Mouse (Mus musculus) forebrain, embryonic 11.5 days (tissue): ENCODE measurements around the gene Hist1h2bb. TPM values are rescaled to one million over a fixed set of nuclear protein-coding genes. Genes with fewer than 3 reads are reported as not detected.
"Not testable (repeated sequence)": the region's sequence is repeated elsewhere in the genome, so short reads cannot be mapped to it uniquely, and the experiment has no call there.

Experiments used
- ATAC-seq: fragments of 200-750 bp; cut with Nextera tagmentation; replicated peaks from 2 replicates; pipeline ENCODE4 v1.8.0; 2017; ENCODE audit warnings: moderate TSS enrichment; ENCODE audit not compliant: low FRiP score
- DNase-seq: peaks from one replicate; pipeline ENCODE4 v3.0.0-alpha.2; 2017; ENCODE audit warnings: low spot score
- H3K27ac ChIP-seq: fragments of 300-500 bp; sonication (generic); 2 replicates; pipeline ENCODE4 v1.5.1; 2014; ENCODE audit warnings: low read depth, low read length
- H3K27me3 ChIP-seq: fragments of 300-500 bp; sonication (generic); 2 replicates; pipeline ENCODE4 v1.6.1; 2014; ENCODE audit warnings: mild to moderate bottlenecking, low read length, mixed read lengths; ENCODE audit not compliant: control insufficient read depth, insufficient read depth
- H3K36me3 ChIP-seq: fragments of 300-500 bp; sonication (generic); 2 replicates; pipeline ENCODE4 v1.6.1; 2014; ENCODE audit warnings: mild to moderate bottlenecking, low read length, moderate library complexity, mixed read lengths; ENCODE audit not compliant: control insufficient read depth, insufficient read depth
- H3K4me1 ChIP-seq: fragments of 300-500 bp; sonication (generic); replicated peaks from 2 replicates; pipeline ENCODE4 v1.6.1; 2014; ENCODE audit warnings: low read length, mixed read lengths; ENCODE audit not compliant: control insufficient read depth, insufficient read depth
- H3K4me2 ChIP-seq: fragments of 300-500 bp; sonication (generic); 2 replicates; pipeline ENCODE4 v1.6.1; 2014; ENCODE audit warnings: low read depth, mild to moderate bottlenecking, low read length, moderate library complexity, mixed read lengths; ENCODE audit not compliant: severe bottlenecking
- H3K4me3 ChIP-seq: fragments of 300-500 bp; sonication (generic); 2 replicates; pipeline ENCODE4 v1.5.1; 2014; ENCODE audit warnings: low read depth, low read length
- H3K9ac ChIP-seq: fragments of 300-500 bp; sonication (generic); 2 replicates; pipeline ENCODE4 v1.6.1; 2014; ENCODE audit warnings: low read length
- H3K9me3 ChIP-seq: fragments of 300-500 bp; sonication (generic); 2 replicates; pipeline ENCODE4 v1.6.1; 2016; ENCODE audit warnings: low read length, mixed read lengths; ENCODE audit not compliant: control insufficient read depth
- WGBS: fragments of 180-500 bp; shearing (Covaris S2); extraction: QIAGEN DNeasy Blood & Tissue Kit; methylation state at CpG from one replicate; pipeline ENCODE4 v1.1.7; 2014; 5-methylcytosine and 5-hydroxymethylcytosine counted together
- polyA plus RNA-seq: library from polyadenylated mRNA; unstranded; fragments of >200 nt; fragmentation: Nextera tagmentation; extraction: Ambion mirVana; gene quantifications from 2 replicates; pipeline ENCODE4 v1.2.1, GENCODE M21; 2014

Hist1h2bb gene
- polyA plus RNA-seq, 1 experiment from 2014 or later = 2.6 TPM

DNA sequence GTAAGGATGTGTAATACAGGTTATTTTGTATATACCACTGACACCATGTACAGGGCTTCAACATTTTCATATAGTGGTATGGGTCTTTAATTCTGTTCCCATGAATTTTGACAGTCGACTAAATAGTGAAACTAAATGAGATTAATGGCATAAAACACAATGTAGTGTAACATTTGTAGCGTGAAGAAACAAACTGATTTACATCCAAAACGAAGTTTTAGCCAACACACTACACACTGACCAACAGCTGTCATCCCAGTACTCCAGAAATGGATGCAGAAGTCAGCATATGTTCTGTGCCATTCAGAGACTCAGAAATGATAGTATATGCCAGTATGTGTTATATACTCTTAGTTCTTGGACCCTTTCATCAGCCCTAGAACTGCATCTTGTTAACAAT is 11.4 kb downstream of the Hist1h2bb start:
- DNase-seq (no peak), ATAC-seq (no peak)
- H3K4me3 ChIP-seq = no peak overlapping the region
- WGBS = 60% methylated on average over 3 of the region's 3 CpGs
- H3K36me3 ChIP-seq = no peaks in the 10 kb centered on the region
- H3K27ac ChIP-seq = peak overlapping the region; percentile 93; the same call in 1 of the 2 replicates
- H3K27me3 ChIP-seq = no peaks in the 10 kb centered on the region
- H3K4me2 ChIP-seq = no peak overlapping the region
- H3K9ac ChIP-seq = 0 out of 2 replicates have a peak overlapping the region, but pooled peaks have one; percentile 7
- 0 out of 2 replicates have a peak, but pooled peaks cover 4% of the 10 kb centered on the region for H3K4me1 ChIP-seq
- H3K9me3 ChIP-seq = no peaks in the 10 kb centered on the region

DNA sequence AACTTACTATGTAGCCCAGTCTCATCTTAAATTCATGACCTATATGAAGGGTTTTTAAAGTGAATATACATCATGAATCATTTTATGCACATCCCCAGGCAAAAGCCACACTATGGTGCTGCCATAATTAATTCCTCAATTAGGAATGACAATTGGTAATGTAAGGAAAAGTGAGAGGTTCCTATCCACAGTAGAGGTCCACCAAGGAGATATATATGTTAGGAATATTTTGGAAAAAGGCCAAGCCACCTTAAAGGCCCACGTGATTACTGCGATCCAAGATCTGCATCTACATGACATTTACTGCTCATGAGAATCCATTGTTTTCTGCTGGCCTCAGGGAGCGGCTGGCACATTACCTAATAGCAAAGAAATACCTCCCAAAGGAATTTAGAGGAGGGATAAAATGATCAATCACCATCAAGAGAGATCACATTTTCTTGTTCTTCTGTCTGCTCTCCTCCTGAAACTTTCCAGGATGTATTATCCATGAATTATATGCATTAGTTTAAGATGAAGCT is 12.8 kb downstream of the Hist1h2bb start:
- Histone ChIP-seq H3K4me2 (no peak overlapping the region), H3K9me3 (no peaks in the 10 kb centered on the region)

DNA sequence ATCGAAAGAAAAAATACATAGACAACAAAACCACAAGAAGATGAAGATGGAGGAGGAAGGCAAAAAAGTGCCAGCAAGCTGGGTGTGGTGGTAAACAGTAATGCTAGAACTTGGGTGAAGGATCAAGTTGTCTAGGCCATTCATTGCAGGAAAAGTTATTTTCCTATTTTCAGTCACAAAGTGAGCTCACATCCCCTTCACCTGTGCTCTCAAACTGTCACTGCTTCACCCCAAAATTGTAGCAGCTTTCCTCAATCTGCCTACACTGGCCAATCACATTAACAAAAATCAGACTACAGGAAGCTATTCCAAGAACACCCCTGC is 13.3 kb downstream of the Hist1h2bb start:
- Histone ChIP-seq H3K4me2 (peak overlapping the region; percentile 74; the same call in 1 of the 2 replicates), H3K36me3 (no peaks in the 10 kb centered on the region), H3K9ac (peak overlapping the region; percentile 74), H3K9me3 (no peaks in the 10 kb centered on the region), H3K4me3 (peak overlapping the region; percentile 38; the same call in 1 of the 2 replicates), H3K27ac (peak overlapping the region; percentile 95), H3K4me1 (peaks cover 8% of the 10 kb centered on the region; the same call in 1 of the 2 replicates), H3K27me3 (no peaks in the 10 kb centered on the region)
- DNase-seq = no peak
- 61% methylated on average over 1 of the region's 1 CpGs for WGBS
- ATAC-seq = no peak

More for the DNA sequence above, 12.8 kb downstream of the Hist1h2bb start:
- WGBS = 72% methylated on average over 3 of the region's 3 CpGs
- Histone ChIP-seq H3K27me3 (no peaks in the 10 kb centered on the region), H3K4me3 (no peak overlapping the region), H3K9ac (no peak overlapping the region), H3K4me1 (peaks cover 8% of the 10 kb centered on the region; the same call in 1 of the 2 replicates), H3K27ac (peak overlapping the region; percentile 13; the same call in 1 of the 2 replicates), H3K36me3 (no peaks in the 10 kb centered on the region)
- DNase-seq (no peak), ATAC-seq (no peak)

DNA sequence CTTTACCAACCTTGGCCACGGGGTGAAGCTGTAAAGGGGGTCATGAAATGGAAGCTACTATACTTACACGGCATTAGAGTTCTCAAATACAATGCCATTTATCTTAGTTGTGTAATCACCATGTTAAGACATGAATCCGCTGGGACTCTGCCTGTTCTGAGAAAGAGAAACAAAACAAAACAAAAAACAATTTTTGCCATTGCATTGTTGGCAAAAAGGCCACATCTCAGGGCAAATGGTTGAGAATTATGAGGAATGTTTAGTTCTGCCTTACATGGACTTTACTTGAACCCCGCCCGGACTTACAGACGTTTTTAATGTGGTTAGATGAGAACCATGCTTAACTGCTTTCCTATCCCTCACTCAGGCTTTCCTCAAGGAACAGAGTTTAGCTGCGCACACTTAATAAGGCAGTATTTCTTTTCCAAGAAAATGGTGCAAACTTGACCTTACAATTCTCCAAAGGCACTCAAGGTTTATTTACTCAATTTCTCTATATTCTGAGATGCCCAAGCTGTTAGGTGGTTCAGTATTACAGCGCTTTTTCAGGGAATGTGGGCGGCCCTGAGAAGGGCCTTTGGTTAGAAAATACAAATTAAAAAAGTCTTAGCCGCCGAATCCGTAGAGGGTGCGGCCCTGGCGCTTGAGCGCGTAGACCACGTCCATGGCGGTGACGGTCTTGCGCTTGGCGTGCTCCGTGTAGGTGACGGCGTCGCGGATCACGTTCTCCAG is 13.9 kb downstream of the Hist1h2bb start:
- H3K9ac ChIP-seq = peak overlapping the region; percentile 74
- H3K27ac ChIP-seq = peak overlapping the region; percentile 95
- no peaks in the 10 kb centered on the region for H3K9me3 ChIP-seq
- no peaks in the 10 kb centered on the region for H3K36me3 ChIP-seq
- H3K4me3 ChIP-seq = peak overlapping the region; percentile 38
- no peaks in the 10 kb centered on the region for H3K27me3 ChIP-seq
- peak overlapping the region; percentile 74 for H3K4me2 ChIP-seq
- no peak for ATAC-seq
- H3K4me1 ChIP-seq = peaks cover 8% of the 10 kb centered on the region; the same call in 1 of the 2 replicates
- DNase-seq = no peak
- 2% methylated on average over 22 of the region's 27 CpGs for WGBS

DNA sequence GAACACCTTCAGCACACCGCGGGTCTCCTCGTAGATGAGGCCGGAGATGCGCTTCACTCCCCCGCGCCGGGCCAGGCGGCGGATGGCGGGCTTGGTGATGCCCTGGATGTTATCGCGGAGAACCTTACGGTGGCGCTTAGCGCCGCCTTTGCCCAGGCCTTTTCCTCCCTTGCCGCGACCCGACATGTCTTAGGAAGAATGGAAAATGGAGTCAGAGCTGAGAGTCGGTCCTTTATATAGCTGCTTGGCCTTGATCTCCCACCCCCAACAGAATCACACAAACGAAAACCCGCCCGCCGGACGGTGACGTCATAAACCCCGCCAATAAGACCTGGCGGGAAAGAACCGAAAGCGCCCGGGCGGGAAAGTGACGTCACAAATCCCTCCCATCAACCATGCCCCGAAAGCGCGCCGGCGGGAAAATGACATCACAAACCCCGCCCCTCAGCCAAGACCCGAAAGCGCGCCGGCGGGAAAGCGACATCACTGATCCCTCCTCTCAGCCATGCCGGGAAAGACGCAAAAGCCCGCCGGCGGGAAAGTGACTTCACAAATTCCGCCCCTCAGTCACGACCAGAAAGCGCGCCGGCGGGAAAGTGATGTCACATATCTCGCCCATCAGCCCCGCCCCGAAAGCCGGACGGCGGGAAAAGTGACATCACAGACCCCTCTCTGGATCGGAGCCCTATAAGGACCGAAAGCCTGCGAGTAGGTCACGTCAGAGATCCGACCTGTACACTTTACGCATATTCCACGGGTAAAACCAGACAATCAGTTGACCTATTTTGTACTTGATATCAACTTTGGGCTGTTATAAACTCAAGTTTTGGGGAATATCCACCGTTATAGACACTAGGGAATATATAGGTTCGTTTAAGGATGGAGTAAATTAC is 14.7 kb downstream of the Hist1h2bb start, which contains the start of gene Hist1h4a:
Gene Hist1h4a (minus strand): TSS at position 259 of the 893 bp plus-strand sequence.
- H3K4me1 ChIP-seq = peaks cover 8% of the 10 kb centered on the region; the same call in 1 of the 2 replicates
- H3K4me3 ChIP-seq = peak within 1 kb of the TSS; percentile 38
- H3K27me3 ChIP-seq = no peaks in the 10 kb centered on the region
- DNase-seq (peak; percentile 100), ATAC-seq (peak; percentile 77)
- H3K9ac ChIP-seq = peak within 1 kb of the TSS; percentile 77
- peak within 1 kb of the TSS; percentile 95 for H3K27ac ChIP-seq
- no peaks in the 10 kb centered on the region for H3K9me3 ChIP-seq
- H3K36me3 ChIP-seq = no peaks in the 10 kb centered on the region
- WGBS = under 1% methylated on average over 61 of the region's 72 CpGs
- H3K4me2 ChIP-seq = peak within 1 kb of the TSS; percentile 74

DNA sequence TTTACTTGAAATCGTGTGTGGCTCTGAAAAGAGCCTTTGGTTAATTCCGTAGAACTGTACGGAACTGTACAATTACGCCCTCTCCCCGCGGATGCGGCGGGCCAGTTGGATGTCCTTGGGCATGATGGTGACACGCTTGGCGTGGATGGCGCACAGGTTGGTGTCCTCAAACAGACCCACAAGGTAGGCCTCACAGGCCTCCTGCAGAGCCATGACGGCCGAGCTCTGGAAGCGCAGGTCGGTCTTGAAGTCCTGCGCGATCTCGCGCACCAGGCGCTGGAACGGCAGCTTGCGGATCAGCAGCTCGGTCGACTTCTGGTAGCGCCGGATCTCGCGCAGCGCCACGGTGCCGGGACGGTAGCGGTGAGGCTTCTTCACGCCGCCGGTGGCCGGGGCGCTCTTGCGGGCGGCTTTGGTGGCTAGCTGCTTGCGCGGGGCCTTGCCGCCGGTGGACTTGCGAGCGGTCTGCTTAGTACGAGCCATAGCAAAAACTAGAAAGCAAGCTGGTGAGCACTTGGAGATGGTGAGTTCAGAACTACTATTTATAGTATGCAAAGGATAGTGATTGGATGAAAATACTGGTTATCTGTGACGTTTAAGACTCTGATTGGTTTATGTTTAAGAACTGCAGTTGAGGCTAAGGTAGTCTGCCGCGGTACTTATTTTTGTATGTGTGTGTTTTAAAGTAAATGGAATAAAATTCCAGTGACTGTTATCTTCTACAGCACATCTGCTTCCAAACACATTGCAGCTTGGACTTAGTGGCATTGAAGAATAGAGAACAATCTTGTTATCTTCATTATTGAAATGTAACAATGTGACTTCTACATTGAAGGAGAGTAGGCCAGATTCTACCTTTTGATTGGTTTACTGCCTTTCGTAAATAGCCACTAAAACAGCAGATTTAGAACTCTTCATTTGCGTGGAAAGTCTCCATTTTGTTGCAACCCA is 15.6 kb downstream of the Hist1h2bb start, which contains the start of gene Hist1h3a:
Gene Hist1h3a (minus strand): TSS at position 516 of the 951 bp plus-strand sequence.
- H3K27me3 ChIP-seq, H3K36me3 ChIP-seq, H3K9me3 ChIP-seq, H3K4me1 ChIP-seq: not testable (repeated sequence)
- DNase-seq (peak; percentile 79), ATAC-seq (peak; percentile 62)
- peak within 1 kb of the TSS; percentile 74 for H3K4me2 ChIP-seq
- peak within 1 kb of the TSS; percentile 55 for H3K4me3 ChIP-seq
- H3K9ac ChIP-seq = peak within 1 kb of the TSS; percentile 77
- 1% methylated on average over 25 of the region's 52 CpGs for WGBS
- peak within 1 kb of the TSS; percentile 95 for H3K27ac ChIP-seq

DNA sequence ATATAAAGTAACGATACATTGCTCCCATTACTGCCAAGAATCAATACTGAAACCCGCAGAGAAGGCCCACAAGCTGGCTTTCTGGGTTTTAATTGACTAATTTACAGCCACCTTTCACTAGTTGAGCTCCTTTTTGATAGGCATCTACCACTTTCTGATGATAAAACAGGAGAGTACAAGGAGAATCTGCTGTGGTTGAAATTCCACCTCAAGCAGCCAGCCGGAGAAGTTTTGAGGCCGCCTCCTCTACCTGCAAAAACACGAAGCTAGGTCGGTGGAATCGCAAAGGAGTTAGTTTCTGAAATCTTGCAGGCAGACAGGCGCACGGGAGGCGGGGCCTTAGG is 16.7 kb downstream of the Hist1h2bb start:
- H3K4me1 ChIP-seq = peaks cover 4% of the 10 kb centered on the region; the same call in 1 of the 2 replicates
- ATAC-seq = no peak

More for the DNA sequence above, 16.7 kb downstream of the Hist1h2bb start:
- H3K4me3 ChIP-seq = peak overlapping the region; percentile 55
- H3K9ac ChIP-seq = peak overlapping the region; percentile 44
- peak overlapping the region; percentile 94 for H3K27ac ChIP-seq
- no peaks in the 10 kb centered on the region for H3K9me3 ChIP-seq
- no peak for DNase-seq
- H3K4me2 ChIP-seq = peak overlapping the region; percentile 74
- no peaks in the 10 kb centered on the region for H3K27me3 ChIP-seq
- H3K36me3 ChIP-seq = no peaks in the 10 kb centered on the region
- under 1% methylated on average over 10 of the region's 10 CpGs for WGBS
